Mouse (Mus musculus): ENCODE results near the gene Ccdc50. TPM values are rescaled to one million over a fixed set of nuclear protein-coding genes. Genes with fewer than 3 reads are reported as not detected.
A peak's percentile ranks its signal among the peaks of the same experiment; 100 is the strongest.

Gene Ccdc50
- polyA plus RNA-seq (2015; fragmentation: Nextera tagmentation; extraction: Ambion mirVana) = 37.4 and 39.8 TPM in 2 replicates

DNA sequence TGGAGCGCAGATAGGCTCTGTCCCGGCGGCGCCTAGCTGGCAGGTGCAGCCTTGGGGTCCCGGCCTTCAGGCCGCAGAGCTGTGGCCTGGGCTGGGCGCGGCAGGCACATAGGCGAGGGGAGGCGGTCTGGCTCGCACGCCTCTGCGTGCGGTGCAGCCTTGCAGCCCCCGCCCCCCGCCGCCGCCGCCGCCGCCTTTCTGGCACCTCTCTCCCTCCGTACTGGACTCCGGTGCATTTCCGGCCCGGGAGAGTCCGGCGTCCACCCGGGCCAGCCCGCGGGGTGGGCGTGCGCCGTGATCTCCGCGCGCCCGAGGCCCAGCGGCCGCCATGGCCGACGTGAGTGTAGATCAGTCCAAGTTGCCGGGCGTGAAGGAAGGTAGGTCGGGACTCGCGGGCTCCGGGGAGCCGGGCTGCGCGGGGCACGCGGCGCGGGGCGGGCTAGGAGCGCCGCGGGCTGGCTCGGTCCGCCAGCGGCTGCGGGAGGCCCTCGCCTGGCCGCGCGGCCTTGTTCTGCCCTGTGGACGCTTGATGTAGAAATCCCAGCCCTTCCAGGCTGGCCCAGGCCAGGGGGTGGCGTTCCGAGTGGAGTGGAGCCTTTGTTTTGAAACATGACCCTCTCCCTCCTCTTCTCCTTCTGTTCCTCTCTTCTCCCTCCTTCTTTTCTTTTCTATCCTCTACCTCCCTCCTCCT is at the start of gene Ccdc50:
Gene Ccdc50 (plus strand): TSS at position 109 of the 691 bp plus-strand sequence.
- peak within 1 kb of the TSS; percentile 69 for H3K4me2 ChIP-seq (ENCODE audit: low read length)
- no peaks in the 10 kb centered on the region for H3K27me3 ChIP-seq (ENCODE audit: insufficient read depth, low read length)
- peak within 1 kb of the TSS; percentile 95 for H3K9ac ChIP-seq (ENCODE audit: low read depth, low read length)
- TF ChIP-seq CTCF (IDR thresholded peaks at IDR 0.05; ENCODE audit: low read depth) = no peak
- no peaks in the 10 kb centered on the region for H3K9me3 ChIP-seq (replicated peaks; ENCODE audit: low read length)
- 0 out of 2 replicates have a peak, but pooled peaks cover 9% of the 10 kb centered on the region for H3K4me1 ChIP-seq (replicated peaks; ENCODE audit: insufficient read depth, low read length)
- peak; percentile 96 for ATAC-seq (replicated peaks; ENCODE audit: low FRiP score, low read depth)
- H3K36me3 ChIP-seq (ENCODE audit: insufficient read depth, low read length) = no peaks in the 10 kb centered on the region
- peak within 1 kb of the TSS; percentile 97 for H3K27ac ChIP-seq
- peak; percentile 81 for DNase-seq (ENCODE audit: low spot score)
- WGBS = under 1% methylated on average over 65 of the region's 69 CpGs
- peak within 1 kb of the TSS; percentile 80 for H3K4me3 ChIP-seq (replicated peaks; ENCODE audit: low read depth, low read length)

GRCm38 (mm10) chr16:27347521-27347920 is 41.1 kb upstream of the Ccdc50 start:
- no peak overlapping the region for H3K9ac ChIP-seq (ENCODE audit: low read depth, low read length)
- H3K4me2 ChIP-seq (ENCODE audit: low read length) = no peak overlapping the region
- H3K4me3 ChIP-seq (replicated peaks; ENCODE audit: low read depth, low read length) = no peak overlapping the region
- ATAC-seq (replicated peaks; ENCODE audit: low FRiP score, low read depth) = no peak
- H3K27ac ChIP-seq = no peak overlapping the region
- WGBS = 58% methylated on average over 3 of the region's 3 CpGs
- DNase-seq (ENCODE audit: low spot score) = no peak
- TF ChIP-seq CTCF (IDR thresholded peaks at IDR 0.05; ENCODE audit: low read depth) = no peak
- H3K9me3 ChIP-seq (replicated peaks; ENCODE audit: low read length) = no peaks in the 10 kb centered on the region
- H3K27me3 ChIP-seq (ENCODE audit: insufficient read depth, low read length) = no peaks in the 10 kb centered on the region
- no peaks in the 10 kb centered on the region for H3K36me3 ChIP-seq (ENCODE audit: insufficient read depth, low read length)
- no peaks in the 10 kb centered on the region for H3K4me1 ChIP-seq (replicated peaks; ENCODE audit: insufficient read depth, low read length)

GRCm38 (mm10) chr16:27348359-27348758 is 40.3 kb upstream of the Ccdc50 start:
- no peak for DNase-seq (ENCODE audit: low spot score)
- no peak overlapping the region for H3K4me2 ChIP-seq (ENCODE audit: low read length)
- ATAC-seq (replicated peaks; ENCODE audit: low FRiP score, low read depth) = no peak

DNA sequence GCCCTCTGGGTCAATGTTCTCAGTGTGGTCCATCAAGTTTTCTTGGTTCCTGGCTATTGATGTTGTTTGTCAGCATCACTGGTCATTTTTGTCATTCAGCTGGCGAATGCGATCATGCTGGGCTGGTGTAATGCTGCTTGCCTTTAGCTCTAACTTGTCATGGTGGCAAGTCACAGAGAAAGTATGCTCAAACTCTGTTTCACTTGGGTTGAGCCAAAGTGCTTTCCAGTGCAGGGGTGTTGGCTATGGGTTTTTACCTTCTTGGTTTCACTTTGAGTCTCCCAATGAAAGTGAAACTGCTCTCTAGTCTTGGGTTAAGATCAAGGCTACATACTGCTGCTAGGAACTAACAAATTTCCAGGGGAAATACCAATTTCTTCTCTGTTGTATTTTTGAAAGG is 39.4 kb upstream of the Ccdc50 start:
- H3K27ac ChIP-seq = no peak overlapping the region
- no peaks in the 10 kb centered on the region for H3K4me1 ChIP-seq (replicated peaks; ENCODE audit: insufficient read depth, low read length)
- no peaks in the 10 kb centered on the region for H3K27me3 ChIP-seq (ENCODE audit: insufficient read depth, low read length)
- ATAC-seq (replicated peaks; ENCODE audit: low FRiP score, low read depth) = no peak
- 94% methylated on average over 2 of the region's 2 CpGs for WGBS
- no peaks in the 10 kb centered on the region for H3K36me3 ChIP-seq (ENCODE audit: insufficient read depth, low read length)
- DNase-seq (ENCODE audit: low spot score) = no peak
- no peak overlapping the region for H3K4me3 ChIP-seq (replicated peaks; ENCODE audit: low read depth, low read length)
- TF ChIP-seq CTCF (IDR thresholded peaks at IDR 0.05; ENCODE audit: low read depth) = no peak
- no peaks in the 10 kb centered on the region for H3K9me3 ChIP-seq (replicated peaks; ENCODE audit: low read length)
- H3K4me2 ChIP-seq (ENCODE audit: low read length) = no peak overlapping the region
- no peak overlapping the region for H3K9ac ChIP-seq (ENCODE audit: low read depth, low read length)

More at GRCm38 (mm10) chr16:27348359-27348758, 40.3 kb upstream of the Ccdc50 start:
- WGBS = 65% methylated on average over 1 of the region's 1 CpGs
- H3K36me3 ChIP-seq (ENCODE audit: insufficient read depth, low read length) = no peaks in the 10 kb centered on the region
- H3K27ac ChIP-seq = no peak overlapping the region
- no peak overlapping the region for H3K4me3 ChIP-seq (replicated peaks; ENCODE audit: low read depth, low read length)
- no peak overlapping the region for H3K9ac ChIP-seq (ENCODE audit: low read depth, low read length)
- no peaks in the 10 kb centered on the region for H3K27me3 ChIP-seq (ENCODE audit: insufficient read depth, low read length)
- H3K4me1 ChIP-seq (replicated peaks; ENCODE audit: insufficient read depth, low read length) = no peaks in the 10 kb centered on the region
- no peaks in the 10 kb centered on the region for H3K9me3 ChIP-seq (replicated peaks; ENCODE audit: low read length)
- no peak for TF ChIP-seq CTCF (IDR thresholded peaks at IDR 0.05; ENCODE audit: low read depth)

DNA sequence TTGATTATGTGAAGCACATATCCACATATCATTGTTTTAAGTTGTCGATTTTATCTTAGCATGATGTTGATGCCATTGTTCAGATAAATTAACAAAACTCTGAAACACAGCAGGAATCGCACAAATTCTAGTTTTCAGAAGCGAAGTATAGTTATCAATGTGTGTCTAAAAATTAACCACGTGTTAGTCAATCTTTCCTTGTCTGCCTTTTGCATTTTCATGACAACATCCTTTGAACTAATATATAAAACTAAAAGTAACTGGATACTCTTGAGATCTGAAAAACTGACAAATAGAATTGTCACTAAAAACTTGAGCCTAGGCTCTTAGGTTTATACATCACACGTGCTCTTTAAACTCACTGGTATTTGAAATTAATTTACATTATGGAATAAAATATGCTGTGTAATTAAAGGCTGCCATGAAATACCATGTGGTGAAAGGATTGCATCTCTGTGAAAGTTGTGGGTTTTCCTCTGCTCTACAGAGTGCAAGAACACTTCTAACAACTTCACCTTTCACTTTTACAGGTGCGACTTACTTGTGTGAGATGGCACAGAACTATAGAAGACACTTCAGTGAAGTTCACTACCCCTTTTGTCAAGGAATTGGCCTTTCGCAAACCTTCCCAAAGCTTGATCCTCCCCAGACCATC is 38.7 kb upstream of the Ccdc50 start:
- Histone ChIP-seq H3K27ac (no peak overlapping the region), H3K27me3 (ENCODE audit: insufficient read depth, low read length) (no peaks in the 10 kb centered on the region), H3K36me3 (ENCODE audit: insufficient read depth, low read length) (no peaks in the 10 kb centered on the region), H3K4me1 (replicated peaks; ENCODE audit: insufficient read depth, low read length) (no peaks in the 10 kb centered on the region), H3K4me3 (replicated peaks; ENCODE audit: low read depth, low read length) (no peak overlapping the region), H3K4me2 (ENCODE audit: low read length) (no peak overlapping the region), H3K9me3 (replicated peaks; ENCODE audit: low read length) (no peaks in the 10 kb centered on the region), H3K9ac (ENCODE audit: low read depth, low read length) (no peak overlapping the region)
- WGBS = 88% methylated on average over 7 of the region's 7 CpGs
- ATAC-seq (replicated peaks; ENCODE audit: low FRiP score, low read depth) (no peak), DNase-seq (ENCODE audit: low spot score) (no peak)
- no peak for TF ChIP-seq CTCF (IDR thresholded peaks at IDR 0.05; ENCODE audit: low read depth)

GRCm38 (mm10) chr16:27354464-27354863 is 34.2 kb upstream of the Ccdc50 start:
- no peaks in the 10 kb centered on the region for H3K9me3 ChIP-seq (replicated peaks; ENCODE audit: low read length)
- H3K4me2 ChIP-seq (ENCODE audit: low read length) = no peak overlapping the region
- WGBS = 47% methylated on average over 2 of the region's 2 CpGs
- no peaks in the 10 kb centered on the region for H3K36me3 ChIP-seq (ENCODE audit: insufficient read depth, low read length)
- H3K27me3 ChIP-seq (ENCODE audit: insufficient read depth, low read length) = no peaks in the 10 kb centered on the region
- ATAC-seq (replicated peaks; ENCODE audit: low FRiP score, low read depth) (no peak), DNase-seq (ENCODE audit: low spot score) (no peak)
- no peak for TF ChIP-seq CTCF (IDR thresholded peaks at IDR 0.05; ENCODE audit: low read depth)
- no peaks in the 10 kb centered on the region for H3K4me1 ChIP-seq (replicated peaks; ENCODE audit: insufficient read depth, low read length)
- no peak overlapping the region for H3K27ac ChIP-seq
- H3K9ac ChIP-seq (ENCODE audit: low read depth, low read length) = no peak overlapping the region
- H3K4me3 ChIP-seq (replicated peaks; ENCODE audit: low read depth, low read length) = no peak overlapping the region
